Mouse (Mus musculus): ENCODE data around the gene Megf11. TPM values are rescaled to one million over a fixed set of nuclear protein-coding genes. Genes with fewer than 3 reads are reported as not detected.

Gene Megf11
- total and polyA plus RNA-seq, 3 experiments = 0.33 to 0.38 TPM; not detected in 1

- no peak overlapping the region for H3K4me3 ChIP-seq (ENCODE audit: low read depth, low read length)
- ATAC-seq (ENCODE audit: extremely low read depth, insufficient number of reproducible peaks, low FRiP score, poor library complexity, severe bottlenecking) = no peak
Observed at GRCm38 (mm10) chr9:64572629-64573190, 187.3 kb downstream of the Megf11 start.

GRCm38 (mm10) chr9:64575658-64576057 is 190.2 kb downstream of the Megf11 start:
- ATAC-seq (ENCODE audit: extremely low read depth, insufficient number of reproducible peaks, low FRiP score, poor library complexity, severe bottlenecking) (no peak), DNase-seq (ENCODE audit: low spot score) (no peak)
- Histone ChIP-seq H3K27me3 (ENCODE audit: insufficient read depth, low read length) (peaks cover 2% of the 10 kb centered on the region; the same call in 1 of the 2 replicates), H3K4me1 (ENCODE audit: insufficient read depth, low read depth, low read length) (peaks cover 75% of the 10 kb centered on the region), H3K9me3 (replicated peaks) (peaks cover 4% of the 10 kb centered on the region), H3K36me3 (replicated peaks) (no peaks in the 10 kb centered on the region), H3K4me3 (ENCODE audit: low read depth, low read length) (no peak overlapping the region)
- TF ChIP-seq TAL1 (conservative IDR thresholded peaks at IDR 0.05; ENCODE audit: low read depth, low read length) (no peak), POLR2AphosphoS5 (IDR thresholded peaks at IDR 0.05; ENCODE audit: insufficient replicate concordance, low read depth, low read length) (no peak), GATA1 (IDR thresholded peaks at IDR 0.05; ENCODE audit: borderline replicate concordance, low read length) (no peak)

More at GRCm38 (mm10) chr9:64572629-64573190, 187.3 kb downstream of the Megf11 start:
- peaks cover 2% of the 10 kb centered on the region; the same call in 1 of the 2 replicates for H3K27me3 ChIP-seq (ENCODE audit: insufficient read depth, low read length)
- no peak for DNase-seq (ENCODE audit: low spot score)
- TF ChIP-seq GATA1 (IDR thresholded peaks at IDR 0.05; ENCODE audit: borderline replicate concordance, low read length) = no peak
- TF ChIP-seq POLR2AphosphoS5 (IDR thresholded peaks at IDR 0.05; ENCODE audit: insufficient replicate concordance, low read depth, low read length) = no peak
- TF ChIP-seq TAL1 (conservative IDR thresholded peaks at IDR 0.05; ENCODE audit: low read depth, low read length) = no peak
- TF ChIP-seq GATA2 (IDR thresholded peaks at IDR 0.05; ENCODE audit: borderline replicate concordance, low read depth, low read length) = no peak
- TF ChIP-seq CTCF (IDR thresholded peaks at IDR 0.05; ENCODE audit: low read depth, low read length) = no peak
- H3K4me1 ChIP-seq (ENCODE audit: insufficient read depth, low read depth, low read length) = peaks cover 74% of the 10 kb centered on the region
- peaks cover 4% of the 10 kb centered on the region for H3K9me3 ChIP-seq (replicated peaks)
- no peaks in the 10 kb centered on the region for H3K36me3 ChIP-seq (replicated peaks)

DNA sequence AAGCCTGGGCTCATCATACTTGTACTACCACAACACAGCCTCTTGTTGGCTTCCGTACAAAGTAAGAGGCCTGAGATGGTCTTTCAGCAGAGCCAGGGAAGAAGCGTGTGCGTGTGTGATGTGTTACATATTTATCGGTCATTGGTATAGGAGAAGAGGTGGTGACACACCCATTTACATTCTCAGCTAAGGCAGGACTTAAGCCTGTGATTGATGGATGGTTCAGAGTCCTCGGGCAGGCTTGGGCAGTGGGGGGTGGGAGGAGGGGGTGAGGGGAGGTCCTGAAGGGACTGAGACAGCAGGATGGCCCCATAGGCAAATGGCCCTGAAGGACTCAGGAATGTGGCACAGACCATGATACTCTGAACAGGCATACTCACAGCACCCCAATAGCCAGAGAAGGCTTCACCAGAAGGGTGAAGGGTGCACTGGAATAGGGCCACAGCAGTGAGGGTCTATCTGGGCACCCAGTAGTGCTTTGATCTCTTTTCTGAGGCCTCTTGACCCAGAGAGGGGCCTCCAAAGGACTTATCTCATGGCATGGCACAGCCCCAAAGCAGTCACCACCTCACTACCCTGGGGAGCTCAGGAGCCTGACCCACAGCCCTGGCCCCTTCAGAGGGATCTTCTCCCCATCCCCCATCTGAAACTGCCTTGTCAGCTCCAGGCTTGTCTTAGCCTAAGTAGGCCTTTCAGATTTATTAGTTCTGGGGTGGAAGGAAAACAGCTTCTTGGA is 190.9 kb downstream of the Megf11 start:
- H3K27me3 ChIP-seq (ENCODE audit: insufficient read depth, low read length) = peaks cover 2% of the 10 kb centered on the region; the same call in 1 of the 2 replicates
- peaks cover 4% of the 10 kb centered on the region for H3K9me3 ChIP-seq (replicated peaks)
- TF ChIP-seq CTCF (IDR thresholded peaks at IDR 0.05; ENCODE audit: low read depth, low read length) (no peak), POLR2AphosphoS5 (IDR thresholded peaks at IDR 0.05; ENCODE audit: insufficient replicate concordance, low read depth, low read length) (no peak), GATA2 (IDR thresholded peaks at IDR 0.05; ENCODE audit: borderline replicate concordance, low read depth, low read length) (no peak), GATA1 (IDR thresholded peaks at IDR 0.05; ENCODE audit: borderline replicate concordance, low read length) (no peak), TAL1 (conservative IDR thresholded peaks at IDR 0.05; ENCODE audit: low read depth, low read length) (no peak)
- H3K4me3 ChIP-seq (ENCODE audit: low read depth, low read length) = no peak overlapping the region
- H3K4me1 ChIP-seq (ENCODE audit: insufficient read depth, low read depth, low read length) = peaks cover 76% of the 10 kb centered on the region
- no peak for DNase-seq (ENCODE audit: low spot score)
- ATAC-seq (ENCODE audit: extremely low read depth, insufficient number of reproducible peaks, low FRiP score, poor library complexity, severe bottlenecking) = no peak
- H3K36me3 ChIP-seq (replicated peaks) = no peaks in the 10 kb centered on the region

DNA sequence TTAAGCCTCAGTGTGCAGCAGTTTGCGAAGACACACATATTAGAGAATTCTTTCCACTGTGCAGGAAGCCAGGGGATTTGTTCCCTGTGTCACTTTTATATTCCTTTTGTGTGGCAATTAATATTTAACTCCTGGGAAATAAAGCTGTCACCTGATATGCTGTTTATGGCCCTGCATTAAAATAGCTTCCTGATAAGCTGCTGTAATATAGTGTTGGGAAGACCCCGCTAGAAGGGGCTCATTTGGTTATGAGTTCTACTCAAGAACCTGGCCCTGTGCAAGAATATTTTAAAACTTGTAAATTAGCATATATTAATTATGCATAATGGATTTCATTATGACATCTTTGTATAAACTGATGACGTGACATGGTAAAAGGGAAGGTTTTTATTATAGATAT is 191.7 kb downstream of the Megf11 start:
- Histone ChIP-seq H3K9me3 (replicated peaks) (peaks cover 4% of the 10 kb centered on the region), H3K4me3 (ENCODE audit: low read depth, low read length) (no peak overlapping the region), H3K36me3 (replicated peaks) (no peaks in the 10 kb centered on the region), H3K27me3 (ENCODE audit: insufficient read depth, low read length) (peaks cover 2% of the 10 kb centered on the region; the same call in 1 of the 2 replicates), H3K4me1 (ENCODE audit: insufficient read depth, low read depth, low read length) (peaks cover 76% of the 10 kb centered on the region)
- ATAC-seq (ENCODE audit: extremely low read depth, insufficient number of reproducible peaks, low FRiP score, poor library complexity, severe bottlenecking) = no peak
- no peak for DNase-seq (ENCODE audit: low spot score)
- TF ChIP-seq TAL1 (conservative IDR thresholded peaks at IDR 0.05; ENCODE audit: low read depth, low read length) = no peak
- no peak for TF ChIP-seq POLR2AphosphoS5 (IDR thresholded peaks at IDR 0.05; ENCODE audit: insufficient replicate concordance, low read depth, low read length)
- TF ChIP-seq GATA2 (IDR thresholded peaks at IDR 0.05; ENCODE audit: borderline replicate concordance, low read depth, low read length) = no peak
- no peak for TF ChIP-seq GATA1 (IDR thresholded peaks at IDR 0.05; ENCODE audit: borderline replicate concordance, low read length)
- TF ChIP-seq CTCF (IDR thresholded peaks at IDR 0.05; ENCODE audit: low read depth, low read length) = no peak

DNA sequence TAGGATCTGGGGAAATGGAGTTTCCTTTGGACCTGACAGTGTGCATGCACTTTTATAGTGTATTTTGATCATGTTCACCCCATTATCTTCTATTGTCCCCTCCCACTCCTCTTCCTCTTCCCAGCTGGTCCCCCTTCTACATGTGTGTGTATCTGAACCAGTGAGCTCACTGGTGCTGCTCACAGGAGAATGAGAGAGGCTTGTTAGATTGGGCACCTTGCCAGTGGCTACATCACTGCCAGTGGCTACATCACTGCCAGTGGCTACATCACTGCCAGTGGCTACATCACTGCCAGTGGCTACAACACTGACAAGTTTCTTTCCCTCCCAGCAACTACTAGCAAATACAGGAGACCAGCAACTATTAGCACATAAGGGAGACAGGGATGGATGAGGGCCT is 192.6 kb downstream of the Megf11 start:
- ATAC-seq (ENCODE audit: extremely low read depth, insufficient number of reproducible peaks, low FRiP score, poor library complexity, severe bottlenecking) = no peak

GRCm38 (mm10) chr9:64579306-64579705 is 193.9 kb downstream of the Megf11 start:
- ATAC-seq (ENCODE audit: extremely low read depth, insufficient number of reproducible peaks, low FRiP score, poor library complexity, severe bottlenecking) = no peak
- no peaks in the 10 kb centered on the region for H3K36me3 ChIP-seq (replicated peaks)
- H3K4me3 ChIP-seq (ENCODE audit: low read depth, low read length) = no peak overlapping the region
- peaks cover 61% of the 10 kb centered on the region for H3K4me1 ChIP-seq (ENCODE audit: insufficient read depth, low read depth, low read length)
- peaks cover 4% of the 10 kb centered on the region for H3K9me3 ChIP-seq (replicated peaks)
- H3K27me3 ChIP-seq (ENCODE audit: insufficient read depth, low read length) = peaks cover 2% of the 10 kb centered on the region; the same call in 1 of the 2 replicates
- TF ChIP-seq CTCF (IDR thresholded peaks at IDR 0.05; ENCODE audit: low read depth, low read length) (no peak), TAL1 (conservative IDR thresholded peaks at IDR 0.05; ENCODE audit: low read depth, low read length) (no peak), GATA1 (IDR thresholded peaks at IDR 0.05; ENCODE audit: borderline replicate concordance, low read length) (no peak), POLR2AphosphoS5 (IDR thresholded peaks at IDR 0.05; ENCODE audit: insufficient replicate concordance, low read depth, low read length) (no peak), GATA2 (IDR thresholded peaks at IDR 0.05; ENCODE audit: borderline replicate concordance, low read depth, low read length) (no peak)
- DNase-seq (ENCODE audit: low spot score) = no peak

More for the DNA sequence above, 192.6 kb downstream of the Megf11 start:
- Histone ChIP-seq H3K27me3 (ENCODE audit: insufficient read depth, low read length) (peaks cover 2% of the 10 kb centered on the region; the same call in 1 of the 2 replicates), H3K4me3 (ENCODE audit: low read depth, low read length) (no peak overlapping the region), H3K4me1 (ENCODE audit: insufficient read depth, low read depth, low read length) (peaks cover 70% of the 10 kb centered on the region), H3K36me3 (replicated peaks) (no peaks in the 10 kb centered on the region), H3K9me3 (replicated peaks) (peaks cover 4% of the 10 kb centered on the region)
- no peak for DNase-seq (ENCODE audit: low spot score)
- TF ChIP-seq CTCF (IDR thresholded peaks at IDR 0.05; ENCODE audit: low read depth, low read length) (no peak), TAL1 (conservative IDR thresholded peaks at IDR 0.05; ENCODE audit: low read depth, low read length) (no peak), GATA2 (IDR thresholded peaks at IDR 0.05; ENCODE audit: borderline replicate concordance, low read depth, low read length) (no peak), POLR2AphosphoS5 (IDR thresholded peaks at IDR 0.05; ENCODE audit: insufficient replicate concordance, low read depth, low read length) (no peak), GATA1 (IDR thresholded peaks at IDR 0.05; ENCODE audit: borderline replicate concordance, low read length) (no peak)

All from G1E (cell line).